Comparison of ENCODE assay signal across 9 mouse cellular contexts in genomic region chr7:18872014-18872802, GRCm38 (mm10). TPM values are rescaled to one million over a fixed set of nuclear protein-coding genes. Genes with fewer than 3 reads are reported as not detected.
DNase-seq lines count a peak whose midpoint lies in the region; ATAC-seq lines count a peak whose summit lies in the region.
"Had no signal": no experiment of that assay in that cellular context is flagged by ENCODE, and none has a peak within 500 bp of the region (broad histone marks: within the 10 kb centered on the region; RNA-seq: fewer than 3 reads in every experiment).

No protein-coding gene starts in this region.

- no peaks in the 10 kb centered on the region for H3K36me3 ChIP-seq in embryonic facial prominence, embryonic 14.5 days (ENCODE audit: control insufficient read depth, insufficient read depth, low read length)
- no peaks in the 10 kb centered on the region for H3K36me3 ChIP-seq in intestine, embryonic 14.5 days (ENCODE audit: control insufficient read depth, insufficient read depth, low read length)
- no peaks in the 10 kb centered on the region for H3K36me3 ChIP-seq in midbrain, embryonic 14.5 days (ENCODE audit: control insufficient read depth, insufficient read depth, low read length)

- peaks cover 7% of the 10 kb centered on the region; the same call in 1 of the 2 replicates for H3K9me3 ChIP-seq in embryonic facial prominence, embryonic 14.5 days (ENCODE audit: control insufficient read depth, low read length)
- peaks cover 5% of the 10 kb centered on the region; the same call in 1 of the 2 replicates for H3K9me3 ChIP-seq in intestine, embryonic 14.5 days (ENCODE audit: control insufficient read depth, low read length)
- no peaks in the 10 kb centered on the region; the same call in 1 of the 2 replicates for H3K9me3 ChIP-seq in midbrain, embryonic 14.5 days (ENCODE audit: control insufficient read depth, low read length)

- peak overlapping the region; percentile 61 for H3K4me2 ChIP-seq in embryonic facial prominence, embryonic 14.5 days (ENCODE audit: low read depth, low read length)
- H3K4me2 ChIP-seq in intestine, embryonic 14.5 days (ENCODE audit: low read length) = peak overlapping the region; percentile 70
- H3K4me2 ChIP-seq in midbrain, embryonic 14.5 days (ENCODE audit: low read length) = peak overlapping the region; percentile 71

- no peaks in the 10 kb centered on the region for H3K27me3 ChIP-seq in embryonic facial prominence, embryonic 14.5 days (replicated peaks; ENCODE audit: control insufficient read depth, insufficient read depth, low read length)
- no peaks in the 10 kb centered on the region for H3K27me3 ChIP-seq in intestine, embryonic 14.5 days (replicated peaks; ENCODE audit: control insufficient read depth, insufficient read depth, low read length)
- no peaks in the 10 kb centered on the region for H3K27me3 ChIP-seq in midbrain, embryonic 14.5 days (ENCODE audit: control insufficient read depth, insufficient read depth, low read length)

- WGBS in embryonic facial prominence, embryonic 14.5 days = 28% methylated on average over 13 of the region's 14 CpGs
- WGBS in intestine, embryonic 14.5 days = 28% methylated on average over 13 of the region's 14 CpGs
- 34% methylated on average over 13 of the region's 14 CpGs for WGBS in midbrain, embryonic 14.5 days

- peak; percentile 17 for DNase-seq in kidney, adult 9 months
- no peak for DNase-seq in kidney, postnatal 10 days
- peak; percentile 30 for DNase-seq in embryonic facial prominence, embryonic 14.5 days (ENCODE audit: low spot score)
- no peak for DNase-seq in intestine, embryonic 14.5 days (ENCODE audit: low spot score)
- peak; percentile 58 for DNase-seq in midbrain, embryonic 14.5 days
- no peak for DNase-seq in ovary, postnatal 14 days (ENCODE audit: low spot score)
- no peak for DNase-seq in layer of hippocampus, postnatal 36 days
- no peak for DNase-seq in testis, postnatal 10 days (ENCODE audit: low spot score)

- peak overlapping the region; percentile 59 for H3K9ac ChIP-seq in embryonic facial prominence, embryonic 14.5 days (ENCODE audit: low read depth, low read length)
- peak overlapping the region; percentile 41; the same call in 1 of the 2 replicates for H3K9ac ChIP-seq in intestine, embryonic 14.5 days (ENCODE audit: low read length)
- peak overlapping the region; percentile 34; the same call in 1 of the 2 replicates for H3K9ac ChIP-seq in midbrain, embryonic 14.5 days (replicated peaks; ENCODE audit: low read length)

- 0 out of 2 replicates have a peak, but pooled peaks cover 3% of the 10 kb centered on the region for H3K4me1 ChIP-seq in embryonic facial prominence, embryonic 14.5 days (ENCODE audit: control insufficient read depth, insufficient read depth, low read length)
- H3K4me1 ChIP-seq in intestine, embryonic 14.5 days (replicated peaks; ENCODE audit: control insufficient read depth, insufficient read depth, low read length) = 0 out of 2 replicates have a peak, but pooled peaks cover 3% of the 10 kb centered on the region
- H3K4me1 ChIP-seq in midbrain, embryonic 14.5 days (ENCODE audit: control insufficient read depth, insufficient read depth, low read length) = no peaks in the 10 kb centered on the region

- peak; percentile 51 for ATAC-seq in embryonic facial prominence, embryonic 14.5 days (ENCODE audit: low read depth)
- peak; percentile 45; the same call in 1 of the 2 replicates for ATAC-seq in intestine, embryonic 14.5 days (replicated peaks; ENCODE audit: low FRiP score, low TSS enrichment, low read depth)
- peak; percentile 71 for ATAC-seq in midbrain, embryonic 14.5 days (ENCODE audit: low FRiP score, low TSS enrichment)

- no peak overlapping the region for H3K27ac ChIP-seq in embryonic facial prominence, embryonic 14.5 days (replicated peaks; ENCODE audit: low read depth, low read length)
- no peak overlapping the region for H3K27ac ChIP-seq in intestine, embryonic 14.5 days (ENCODE audit: low read depth)
- no peak overlapping the region for H3K27ac ChIP-seq in midbrain, embryonic 14.5 days (replicated peaks; ENCODE audit: low read depth, low read length)

- peak overlapping the region; percentile 37 for H3K4me3 ChIP-seq in embryonic facial prominence, embryonic 14.5 days (ENCODE audit: low read depth, low read length)
- peak overlapping the region; percentile 35 for H3K4me3 ChIP-seq in intestine, embryonic 14.5 days (ENCODE audit: low read depth, low read length)
- peak overlapping the region; percentile 35 for H3K4me3 ChIP-seq in midbrain, embryonic 14.5 days (replicated peaks; ENCODE audit: low read depth, low read length)

RNA-seq across cellular contexts. Expression of gene Pglyrp1, which starts 1.1 kb away (rescaled TPM):
- 5.3 and 10.0 TPM in 2 replicates for polyA plus RNA-seq in embryonic facial prominence, embryonic 14.5 days (2014; fragmentation: Nextera tagmentation; extraction: Ambion mirVana)
- 17.7 and 26.7 TPM in 2 replicates for polyA plus RNA-seq in intestine, embryonic 14.5 days (2014; fragmentation: Nextera tagmentation; extraction: Ambion mirVana)
- 18.9 and 20.7 TPM in 2 replicates for polyA plus RNA-seq in midbrain, embryonic 14.5 days (2014; fragmentation: Nextera tagmentation; extraction: Ambion mirVana)
- total RNA-seq in layer of hippocampus, postnatal 36 days (2021) = 10 to 100 TPM; 13.6 to 21.1 TPM
- total RNA-seq: MEL had no signal

RNA-seq across cellular contexts. Expression of gene Mill2, which starts 32.4 kb away (rescaled TPM):
- polyA plus RNA-seq in embryonic facial prominence, embryonic 14.5 days (2014; fragmentation: Nextera tagmentation; extraction: Ambion mirVana) = 0.52 and 0.58 TPM in 2 replicates
- polyA plus RNA-seq in intestine, embryonic 14.5 days (2014; fragmentation: Nextera tagmentation; extraction: Ambion mirVana) = 0.62 and 1.1 TPM in 2 replicates
- 0.18 and 0.43 TPM in 2 replicates for polyA plus RNA-seq in midbrain, embryonic 14.5 days (2014; fragmentation: Nextera tagmentation; extraction: Ambion mirVana)
- 1 to 10 TPM; 2.1 TPM for total RNA-seq in layer of hippocampus, postnatal 36 days (2021)

RNA-seq across cellular contexts. Expression of gene Ccdc61, which starts 38.0 kb away (rescaled TPM):
- polyA plus RNA-seq in embryonic facial prominence, embryonic 14.5 days (2014; fragmentation: Nextera tagmentation; extraction: Ambion mirVana) = 19.4 and 22.5 TPM in 2 replicates
- polyA plus RNA-seq in intestine, embryonic 14.5 days (2014; fragmentation: Nextera tagmentation; extraction: Ambion mirVana) = 21.5 and 21.7 TPM in 2 replicates
- 16.1 and 18.5 TPM in 2 replicates for polyA plus RNA-seq in midbrain, embryonic 14.5 days (2014; fragmentation: Nextera tagmentation; extraction: Ambion mirVana)
- 10 to 100 TPM; 11.3 to 12.5 TPM for total RNA-seq in layer of hippocampus, postnatal 36 days (2021)

RNA-seq across cellular contexts. Expression of gene Psg17, which starts 50.8 kb away (rescaled TPM):
- polyA plus RNA-seq in embryonic facial prominence, embryonic 14.5 days (2014; fragmentation: Nextera tagmentation; extraction: Ambion mirVana) = 0.10 TPM in 1 of 2 replicates, not detected in the other
- 0.27 TPM in 1 of 2 replicates, not detected in the other for polyA plus RNA-seq in intestine, embryonic 14.5 days (2014; fragmentation: Nextera tagmentation; extraction: Ambion mirVana)
- not detected in 2 replicates for polyA plus RNA-seq in midbrain, embryonic 14.5 days (2014; fragmentation: Nextera tagmentation; extraction: Ambion mirVana)
- total RNA-seq in layer of hippocampus, postnatal 36 days (2021) = not detected
- total RNA-seq: MEL had no signal

RNA-seq across cellular contexts. Expression of gene Nova2, which starts 53.5 kb away (rescaled TPM):
- 0.79 and 0.81 TPM in 2 replicates for polyA plus RNA-seq in embryonic facial prominence, embryonic 14.5 days (2014; fragmentation: Nextera tagmentation; extraction: Ambion mirVana)
- 0.66 and 0.75 TPM in 2 replicates for polyA plus RNA-seq in intestine, embryonic 14.5 days (2014; fragmentation: Nextera tagmentation; extraction: Ambion mirVana)
- 18.6 and 20.7 TPM in 2 replicates for polyA plus RNA-seq in midbrain, embryonic 14.5 days (2014; fragmentation: Nextera tagmentation; extraction: Ambion mirVana)
- 10 to 100 TPM; 82.2 to 84.5 TPM for total RNA-seq in layer of hippocampus, postnatal 36 days (2021)

Comparison
In these comparisons a context has a peak if more than half of its experiments do, and no peak if none do; other contexts are left out.
1. DNase-seq: peak in kidney, adult 9 months (single experiment), embryonic facial prominence, embryonic 14.5 days (single experiment) and midbrain, embryonic 14.5 days (single experiment); none in kidney, postnatal 10 days (single experiment), intestine, embryonic 14.5 days (single experiment), ovary, postnatal 14 days (single experiment), layer of hippocampus, postnatal 36 days (0 of 2) and testis, postnatal 10 days (single experiment).
2. Peak in every context shown above with its lines, with median percentiles within 50 percentile points of each other: ATAC-seq, H3K4me2 ChIP-seq, H3K4me3 ChIP-seq and H3K9ac ChIP-seq.